Mouse (Mus musculus) G1E (cell line): ENCODE measurements at regions not wholly inside any gene's neighbourhood (a gene's known extent, or its start where the extent isn't known, plus 50 kb on each side); places are given as distances from the start of the nearest gene placed in this dataset.

Experiments used
- CTCF ChIP-seq: IDR thresholded peaks from 2 replicates; pipeline ENCODE4 v1.5.1; 2012; ENCODE audit warnings: low read depth, low read length, inconsistent platforms, mixed read lengths
- GATA1 ChIP-seq: IDR thresholded peaks from 2 replicates; pipeline ENCODE4 v1.6.1; 2012; ENCODE audit warnings: borderline replicate concordance, low read length, inconsistent platforms, mixed read lengths
- TAL1 ChIP-seq: conservative IDR thresholded peaks from 2 replicates; pipeline ENCODE4 v1.6.1; 2012; ENCODE audit warnings: low read depth, low read length, inconsistent platforms, mixed read lengths

- TF ChIP-seq CTCF (no peak), TAL1 (no peak), GATA1 (no peak)
Measured at GRCm38 (mm10) chr11:6785471-6785870, 52.0 kb downstream of the Gm11983 start.
